Mouse (Mus musculus) MEL (cell line): Measurements from ENCODE around the gene Egln3. TPM values are rescaled to one million over a fixed set of nuclear protein-coding genes. Genes with fewer than 3 reads are reported as not detected.

Experiments used
- DNase-seq: peaks from one replicate; pipeline ENCODE4 v3.0.0; 2011; ENCODE audit warnings: low read depth, low spot score
- H3K27ac ChIP-seq: 2 replicates; pipeline ENCODE4 v1.5.1; 2012; ENCODE audit warnings: low read depth, mild to moderate bottlenecking, control low read depth, low read length, moderate library complexity; ENCODE audit not compliant: control insufficient read depth
- H3K27me3 ChIP-seq, 2 experiments: fragments of 150-350 bp in 1 of 2; sonication (generic) in 1 of 2; 2 replicates each; pipeline ENCODE4 v1.6.1; 2012; ENCODE audit warnings: low read length in 2 of 2, mild to moderate bottlenecking in 2 of 2, improper control_type of control experiment in 1 of 2, moderate library complexity in 1 of 2; ENCODE audit not compliant: insufficient read depth in 2 of 2, control insufficient read depth in 1 of 2
- H3K36me3 ChIP-seq, 2 experiments: 2 replicates each; pipeline ENCODE4 v1.6.1; 2012 to 2014; ENCODE audit warnings: low read length in 2 of 2, improper control_type of control experiment in 1 of 2, inconsistent platforms in 1 of 2, mild to moderate bottlenecking in 1 of 2; ENCODE audit not compliant: insufficient read depth in 2 of 2, control insufficient read depth in 1 of 2
- H3K4me1 ChIP-seq, 2 experiments: fragments of 150-350 bp in 1 of 2; sonication (generic) in 1 of 2; 2 replicates each; pipeline ENCODE4 v1.6.1; 2012; ENCODE audit warnings: low read length in 2 of 2, improper control_type of control experiment in 1 of 2, mild to moderate bottlenecking in 1 of 2; ENCODE audit not compliant: insufficient read depth in 2 of 2, control insufficient read depth in 1 of 2
- H3K4me3 ChIP-seq, 2 experiments: fragments of 150-350 bp in 1 of 2; sonication (generic) in 1 of 2; 2 replicates each; pipeline ENCODE4 v1.5.1; 2012; ENCODE audit warnings: low read depth in 2 of 2, low read length in 2 of 2, mild to moderate bottlenecking in 2 of 2, moderate library complexity in 2 of 2, control low read depth in 1 of 2, improper control_type of control experiment in 1 of 2; ENCODE audit not compliant: control insufficient read depth in 1 of 2, insufficient read depth in 1 of 2
- H3K79me2 ChIP-seq: 2 replicates; pipeline ENCODE4 v1.6.1; 2012; ENCODE audit warnings: mild to moderate bottlenecking, low read length, moderate library complexity; ENCODE audit not compliant: control insufficient read depth, poor library complexity, insufficient read depth
- H3K9ac ChIP-seq: 2 replicates; pipeline ENCODE4 v1.6.1; 2012; ENCODE audit warnings: low read depth, mild to moderate bottlenecking, control low read depth, low read length, moderate library complexity; ENCODE audit not compliant: control insufficient read depth, poor library complexity, severe bottlenecking
- H3K9me3 ChIP-seq: fragments of 150-350 bp; sonication (generic); replicated peaks from 2 replicates; pipeline ENCODE4 v1.6.1; 2012; ENCODE audit warnings: mild to moderate bottlenecking, low read length, improper control_type of control experiment, moderate library complexity; ENCODE audit not compliant: insufficient read depth
- CHD1 ChIP-seq: IDR thresholded peaks from 2 replicates; pipeline ENCODE4 v1.6.1; 2012; ENCODE audit warnings: low read depth, mild to moderate bottlenecking, inconsistent platforms, low read length, improper control_type of control experiment
- CTCF ChIP-seq, 3 experiments: IDR thresholded peaks in 2 of 3; conservative IDR thresholded peaks in 1 of 3; 2 replicates each; pipeline ENCODE4 v1.5.1; 2011 to 2012; ENCODE audit warnings: low read length in 3 of 3, low read depth in 2 of 3, mild to moderate bottlenecking in 2 of 3, improper control_type of control experiment in 1 of 3, inconsistent platforms in 1 of 3, mixed read lengths in 1 of 3, moderate library complexity in 1 of 3; ENCODE audit not compliant: control insufficient read depth in 1 of 3, insufficient read depth in 1 of 3, poor library complexity in 1 of 3, severe bottlenecking in 1 of 3
- E2F4 ChIP-seq: IDR thresholded peaks from 2 replicates; pipeline ENCODE4 v1.6.1; 2011; ENCODE audit warnings: low read depth, low read length, improper control_type of control experiment, borderline replicate concordance
- ELF1 ChIP-seq: IDR thresholded peaks from 2 replicates; pipeline ENCODE4 v1.6.1; 2014; ENCODE audit warnings: low read depth, mild to moderate bottlenecking, inconsistent platforms, low read length, improper control_type of control experiment, moderate library complexity
- ETS1 ChIP-seq: IDR thresholded peaks from 2 replicates; pipeline ENCODE4 v1.6.1; 2012; ENCODE audit warnings: low read depth, mild to moderate bottlenecking, inconsistent platforms, low read length, improper control_type of control experiment, moderate library complexity
- HCFC1 ChIP-seq: IDR thresholded peaks from 2 replicates; pipeline ENCODE4 v1.6.1; 2012; ENCODE audit warnings: low read depth, mild to moderate bottlenecking, inconsistent platforms, low read length, improper control_type of control experiment, moderate library complexity
- JUND ChIP-seq: IDR thresholded peaks from 2 replicates; pipeline ENCODE4 v1.6.1; 2011; ENCODE audit warnings: low read depth, mild to moderate bottlenecking, improper control_type of control experiment, low read length
- MAX ChIP-seq: IDR thresholded peaks from 2 replicates; pipeline ENCODE4 v1.6.1; 2011; ENCODE audit warnings: low read length, improper control_type of control experiment
- MXI1 ChIP-seq: IDR thresholded peaks from 2 replicates; pipeline ENCODE4 v1.6.1; 2011; ENCODE audit warnings: mild to moderate bottlenecking, low read depth, low read length, improper control_type of control experiment
- MYB ChIP-seq: IDR thresholded peaks from 2 replicates; pipeline ENCODE4 v1.6.1; 2011; ENCODE audit warnings: mild to moderate bottlenecking, low read depth, low read length, improper control_type of control experiment
- NRF1 ChIP-seq: IDR thresholded peaks from 2 replicates; pipeline ENCODE4 v1.6.1; 2014; ENCODE audit warnings: low read depth, mild to moderate bottlenecking, inconsistent platforms, low read length, improper control_type of control experiment, moderate library complexity; ENCODE audit not compliant: poor library complexity, insufficient read depth, severe bottlenecking
- POLR2A ChIP-seq, 2 experiments: IDR thresholded peaks; 2 replicates each; pipeline ENCODE4 v1.6.1; 2011 to 2012; ENCODE audit warnings: low read length in 2 of 2, mild to moderate bottlenecking in 2 of 2, control low read depth in 1 of 2, improper control_type of control experiment in 1 of 2, low read depth in 1 of 2, moderate library complexity in 1 of 2; ENCODE audit not compliant: control insufficient read depth in 1 of 2, insufficient read depth in 1 of 2, poor library complexity in 1 of 2
- SIN3A ChIP-seq: IDR thresholded peaks from 2 replicates; pipeline ENCODE4 v1.6.1; 2012; ENCODE audit warnings: low read length, improper control_type of control experiment, inconsistent platforms
- TAL1 ChIP-seq: IDR thresholded peaks from 2 replicates; pipeline ENCODE4 v1.6.1; 2012; ENCODE audit warnings: mild to moderate bottlenecking, inconsistent platforms, low read length, moderate library complexity, mixed read lengths
- TCF12 ChIP-seq: IDR thresholded peaks from 2 replicates; pipeline ENCODE4 v1.6.1; 2014; ENCODE audit warnings: low read depth, mild to moderate bottlenecking, inconsistent platforms, low read length, improper control_type of control experiment, moderate library complexity
- USF1 ChIP-seq: IDR thresholded peaks from 2 replicates; pipeline ENCODE4 v1.6.1; 2014; ENCODE audit warnings: low read depth, mild to moderate bottlenecking, inconsistent platforms, low read length, improper control_type of control experiment, moderate library complexity
- USF2 ChIP-seq, 2 experiments: IDR thresholded peaks; 2 replicates each; pipeline ENCODE4 v1.6.1; 2011 to 2012; ENCODE audit warnings: improper control_type of control experiment in 2 of 2, low read length in 2 of 2, borderline replicate concordance in 1 of 2, inconsistent platforms in 1 of 2, low read depth in 1 of 2, mild to moderate bottlenecking in 1 of 2; ENCODE audit not compliant: insufficient read depth in 1 of 2
- ZC3H11A ChIP-seq: IDR thresholded peaks from 2 replicates; pipeline ENCODE4 v1.6.1; 2012; ENCODE audit warnings: low read depth, mild to moderate bottlenecking, inconsistent platforms, low read length, improper control_type of control experiment
- ZKSCAN1 ChIP-seq: IDR thresholded peaks from 2 replicates; pipeline ENCODE4 v1.6.1; 2012; ENCODE audit warnings: low read depth, mild to moderate bottlenecking, inconsistent platforms, low read length, improper control_type of control experiment, moderate library complexity
- ZMIZ1 ChIP-seq: IDR thresholded peaks from 2 replicates; pipeline ENCODE4 v1.6.1; 2012; ENCODE audit warnings: low read depth, mild to moderate bottlenecking, inconsistent platforms, low read length, improper control_type of control experiment, moderate library complexity
- ZNF384 ChIP-seq: IDR thresholded peaks from 2 replicates; pipeline ENCODE4 v1.6.1; 2012; ENCODE audit warnings: low read depth, mild to moderate bottlenecking, inconsistent platforms, low read length, improper control_type of control experiment
- polyA plus RNA-seq, 2 experiments: library from polyadenylated mRNA; stranded (reverse) in 1 of 2; unstranded in 1 of 2; fragments of >175 nt in 1 of 2; fragments of >200 nt in 1 of 2; gene quantifications; 2 replicates each; pipeline versions ENCODE4 v1.2.1 to v1.2.4; 2012; ENCODE audit warnings: low replicate concordance in 2 of 2, low read depth in 1 of 2; ENCODE audit not compliant: insufficient read length in 2 of 2, insufficient read depth in 1 of 2, missing spikeins in 1 of 2
- total RNA-seq: library from RNA; depleted of rRNA; stranded (reverse); fragments of 300-350 nt; gene quantifications from 2 replicates; pipeline ENCODE4 v1.2.3, GENCODE M21; 2012

Egln3 gene
- total and polyA plus RNA-seq, 3 experiments: 3.2 to 30.1 TPM; not detected in 1

GRCm38 (mm10) chr12:54247835-54248234 is 44.2 kb upstream of the Egln3 start:
- Histone ChIP-seq H3K27ac (no peak overlapping the region), H3K4me3 (no peak overlapping the region), H3K27me3 (no peaks in the 10 kb centered on the region), H3K4me1 (peaks cover 16 to 18% of the 10 kb centered on the region in 2 experiments), H3K36me3 (peaks cover 0 to 16% of the 10 kb centered on the region in 2 experiments; a peak in 2 of 4 replicates), H3K9ac (no peak overlapping the region), H3K9me3 (no peaks in the 10 kb centered on the region), H3K79me2 (no peaks in the 10 kb centered on the region)
- TF ChIP-seq NRF1: no peak
- no peak for TF ChIP-seq CTCF (IDR thresholded peaks at IDR 0.05 in 2 of 3, conservative IDR thresholded peaks at IDR 0.05 in 1 of 3; ENCODE audit: control insufficient read depth in 1 of 3, insufficient read depth in 1 of 3, low read depth in 2 of 3, low read length in 3 of 3, poor library complexity in 1 of 3, severe bottlenecking in 1 of 3)
- no peak for TF ChIP-seq JUND
- no peak for TF ChIP-seq POLR2A (IDR thresholded peaks at IDR 0.05; ENCODE audit: control insufficient read depth in 1 of 2, insufficient read depth in 1 of 2, low read depth in 1 of 2, low read length in 2 of 2, poor library complexity in 1 of 2)
- TF ChIP-seq HCFC1: no peak
- no peak for TF ChIP-seq USF2 (IDR thresholded peaks at IDR 0.05; ENCODE audit: borderline replicate concordance in 1 of 2, insufficient read depth in 1 of 2, low read depth in 1 of 2, low read length in 2 of 2)
- TF ChIP-seq USF1: no peak
- no peak for DNase-seq

GRCm38 (mm10) chr12:54243158-54243557 is 39.5 kb upstream of the Egln3 start:
- Histone ChIP-seq H3K4me1 (peaks cover 5 to 6% of the 10 kb centered on the region in 2 experiments), H3K9ac (no peak overlapping the region), H3K9me3 (no peaks in the 10 kb centered on the region), H3K79me2 (no peaks in the 10 kb centered on the region), H3K36me3 (peaks cover 0 to 3% of the 10 kb centered on the region in 2 experiments; a peak in 1 of 4 replicates), H3K4me3 (no peak overlapping the region), H3K27ac (no peak overlapping the region), H3K27me3 (no peaks in the 10 kb centered on the region)
- no peak for DNase-seq
- no peak for TF ChIP-seq ETS1
- no peak for TF ChIP-seq ELF1
- no peak for TF ChIP-seq E2F4
- no peak for TF ChIP-seq MYB
- TF ChIP-seq ZMIZ1: no peak
- no peak for TF ChIP-seq ZKSCAN1
- TF ChIP-seq CHD1: no peak
- no peak for TF ChIP-seq NRF1
- TF ChIP-seq ZC3H11A: no peak
- TF ChIP-seq MAX: no peak
- no peak for TF ChIP-seq TAL1
- TF ChIP-seq ZNF384: no peak
- no peak for TF ChIP-seq MXI1
- no peak for TF ChIP-seq SIN3A
- TF ChIP-seq TCF12: no peak
